Mouse (Mus musculus): ENCODE data around the gene Cpeb2.

GRCm38 (mm10) chr5:43224245-43224644 is 8.7 kb upstream of the Cpeb2 start:
- TF ChIP-seq CTCF (IDR thresholded peaks at IDR 0.05; ENCODE audit: borderline replicate concordance, insufficient read depth, low read length), result no peak
- TF ChIP-seq POLR2A (IDR thresholded peaks at IDR 0.05; ENCODE audit: low read depth, low read length), result no peak
